Mouse (Mus musculus): ENCODE measurements around the gene Tmem217.

GRCm38 (mm10) chr17:29568435-29568834, 16.2 kb upstream of the Tmem217 start:
- TF ChIP-seq CTCF (IDR thresholded peaks at IDR 0.05; ENCODE audit: insufficient read depth, low read length) = no peak
- no peak for TF ChIP-seq POLR2A (IDR thresholded peaks at IDR 0.05; ENCODE audit: borderline replicate concordance, extremely low read depth, low read depth, low read length)

Measured in lung, adult 2 months (tissue).